Comparison of ENCODE assay signal across 9 mouse cellular contexts in the genomic region with DNA sequence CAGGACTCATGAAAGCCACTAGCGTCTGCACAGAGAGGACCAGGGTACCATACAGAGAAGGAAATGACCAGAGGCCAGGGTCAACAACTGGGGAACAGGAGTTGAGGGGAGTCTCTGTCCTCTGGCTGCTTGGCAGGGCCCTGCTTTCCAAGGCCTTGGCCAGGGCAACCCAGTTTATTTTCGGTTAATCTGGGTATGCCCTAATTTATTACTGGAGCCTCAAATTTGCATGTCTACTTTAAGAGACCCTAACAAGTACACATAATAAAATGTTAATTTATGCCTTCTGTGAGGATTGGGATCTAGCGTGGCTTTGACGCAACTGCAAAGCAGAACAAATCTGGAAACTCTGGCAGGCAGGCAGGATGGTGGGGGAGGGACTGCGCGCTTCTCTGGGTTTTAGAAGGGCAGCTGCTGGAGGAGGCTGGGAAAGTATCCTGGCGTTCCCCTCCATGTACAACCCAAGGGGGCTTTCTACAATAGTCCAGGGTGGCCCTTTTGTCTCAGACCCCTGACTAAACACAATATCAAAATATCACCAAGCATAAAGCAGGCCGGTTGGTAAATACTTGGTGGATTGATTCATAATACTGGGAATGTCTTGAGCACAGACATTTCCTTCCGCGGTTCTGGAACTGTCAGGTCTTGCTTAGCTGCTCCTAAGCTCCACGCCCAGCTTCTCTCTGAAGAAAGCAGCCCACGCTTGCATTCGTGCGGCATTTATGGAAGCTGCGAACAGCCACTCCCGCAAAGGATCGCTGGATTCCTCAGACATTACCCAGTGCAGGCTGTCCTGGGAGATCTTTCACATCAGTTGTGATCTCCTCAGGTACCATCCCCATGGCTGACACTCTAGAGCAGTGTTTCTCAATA.
DNase-seq lines count a peak whose midpoint lies in the region; ATAC-seq lines count a peak whose summit lies in the region.
"Had no signal": no experiment of that assay in that cellular context is flagged by ENCODE, and none has a peak within 500 bp of the region (broad histone marks: within the 10 kb centered on the region; RNA-seq: fewer than 3 reads in every experiment).

No protein-coding gene starts in this region.

- H3K27me3 ChIP-seq in neural tube, embryonic 14.5 days (ENCODE audit: control insufficient read depth, insufficient read depth, low read length) = no peaks in the 10 kb centered on the region

- WGBS in neural tube, embryonic 14.5 days = 57% methylated on average over 17 of the region's 17 CpGs

- no peak overlapping the region for H3K4me2 ChIP-seq in neural tube, embryonic 14.5 days (ENCODE audit: low read depth, low read length)

- H3K4me1 ChIP-seq in neural tube, embryonic 14.5 days (ENCODE audit: control insufficient read depth, insufficient read depth, low read length) = no peaks in the 10 kb centered on the region

- DNase-seq in gastrocnemius, postnatal 10 days = peak; percentile 25
- no peak for DNase-seq in gastrocnemius, postnatal 4 days (ENCODE audit: low spot score in 2 of 2)
- DNase-seq in frontal cortex, postnatal 36 days (ENCODE audit: low spot score in 2 of 2) = peak; percentile 79 to 82
- peak; percentile 76 to 80 for DNase-seq in layer of hippocampus, adult 8-10 months (ENCODE audit: low spot score in 2 of 2)
- no peak for DNase-seq in lung, postnatal 4 days
- no peak for DNase-seq in B cell, adult 2 months
- DNase-seq in lung, postnatal 36 days = no peak

- ATAC-seq in neural tube, embryonic 14.5 days (ENCODE audit: low read depth) = peak; percentile 57
- ATAC-seq: lung, postnatal 0 days had no signal

- no peaks in the 10 kb centered on the region for H3K36me3 ChIP-seq in neural tube, embryonic 14.5 days (ENCODE audit: control insufficient read depth, insufficient read depth, low read length)

- no peak overlapping the region for H3K27ac ChIP-seq in neural tube, embryonic 14.5 days (ENCODE audit: low read depth, low read length)

- no peaks in the 10 kb centered on the region for H3K9me3 ChIP-seq in neural tube, embryonic 14.5 days (ENCODE audit: control insufficient read depth, low read length)

- H3K9ac ChIP-seq in neural tube, embryonic 14.5 days (replicated peaks; ENCODE audit: low read depth, low read length) = no peak overlapping the region

- no peak overlapping the region for H3K4me3 ChIP-seq in neural tube, embryonic 14.5 days (ENCODE audit: low read depth, low read length)

Comparison
In these comparisons a context has a peak if more than half of its experiments do, and no peak if none do; other contexts are left out.
1. DNase-seq: peak in gastrocnemius, postnatal 10 days (single experiment), frontal cortex, postnatal 36 days (2 of 2) and layer of hippocampus, adult 8-10 months (2 of 2); none in gastrocnemius, postnatal 4 days (0 of 2), lung, postnatal 4 days (0 of 2), B cell, adult 2 months (0 of 2) and lung, postnatal 36 days (single experiment).